Mouse (Mus musculus): ENCODE measurements around the gene Celsr3. TPM values are rescaled to one million over a fixed set of nuclear protein-coding genes. Genes with fewer than 3 reads are reported as not detected.

Celsr3 gene
- total RNA-seq, 1 experiment from 2014 or later, result 2.1 TPM

DNA sequence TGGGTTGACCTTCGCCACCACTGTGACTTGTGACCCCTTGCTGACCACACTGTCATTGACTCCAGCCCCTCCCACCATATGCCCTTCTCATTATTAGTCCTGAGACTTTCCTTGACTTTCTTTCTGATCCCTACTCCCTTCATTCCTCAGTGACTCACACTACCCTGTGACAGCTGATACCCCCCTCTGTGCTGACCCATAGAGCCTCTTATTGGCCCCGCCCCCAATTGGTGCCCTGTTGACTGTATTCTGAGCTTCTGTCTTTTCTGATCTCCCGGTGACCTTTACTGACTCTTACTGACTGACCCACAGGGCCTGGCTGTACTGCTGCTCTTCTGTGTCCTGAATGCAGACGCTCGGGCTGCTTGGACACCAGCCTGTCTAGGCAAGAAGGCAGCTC lies 19.3 kb downstream of the Celsr3 start:
- ATAC-seq (ENCODE audit: extremely low read depth, insufficient number of reproducible peaks, low FRiP score, poor library complexity, severe bottlenecking), result no peak

DNA sequence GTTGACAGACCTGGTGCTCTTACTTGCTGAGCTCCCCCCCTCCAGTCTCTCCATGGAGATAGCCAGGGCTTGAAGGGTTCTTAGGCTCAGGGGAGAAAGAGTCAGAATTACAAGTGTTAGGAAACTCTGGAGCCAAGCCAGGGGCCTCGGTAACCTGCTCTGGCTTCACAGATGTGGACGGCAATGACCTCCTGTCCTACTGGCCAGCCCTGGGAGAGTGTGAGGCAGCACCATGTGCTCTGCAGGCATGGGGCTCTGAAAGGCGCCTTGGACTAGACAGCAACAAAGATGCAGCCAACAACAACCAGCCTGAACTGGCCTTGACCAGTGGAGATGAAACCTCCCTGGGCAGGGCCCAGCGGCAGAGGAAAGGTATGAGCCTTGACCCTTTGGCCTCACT lies 21.3 kb downstream of the Celsr3 start:
- ATAC-seq (ENCODE audit: extremely low read depth, insufficient number of reproducible peaks, low FRiP score, poor library complexity, severe bottlenecking), result no peak

DNA sequence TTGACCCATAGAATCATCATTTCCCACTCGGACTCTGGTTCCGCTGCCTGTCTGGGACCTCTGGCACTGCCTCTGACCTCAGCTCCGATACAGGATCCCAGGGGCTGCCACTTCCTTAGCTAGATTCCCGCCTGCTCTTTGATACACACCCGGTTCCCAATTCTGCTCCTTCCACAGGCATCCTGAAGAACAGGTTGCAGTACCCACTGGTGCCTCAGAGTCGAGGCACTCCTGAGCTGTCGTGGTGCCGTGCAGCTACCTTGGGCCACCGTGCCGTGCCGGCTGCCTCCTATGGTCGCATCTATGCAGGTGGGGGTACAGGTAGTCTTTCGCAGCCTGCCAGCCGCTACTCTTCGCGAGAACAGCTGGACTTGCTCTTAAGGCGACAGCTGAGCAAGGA lies 22.3 kb downstream of the Celsr3 start:
- ATAC-seq (ENCODE audit: extremely low read depth, insufficient number of reproducible peaks, low FRiP score, poor library complexity, severe bottlenecking), result no peak

DNA sequence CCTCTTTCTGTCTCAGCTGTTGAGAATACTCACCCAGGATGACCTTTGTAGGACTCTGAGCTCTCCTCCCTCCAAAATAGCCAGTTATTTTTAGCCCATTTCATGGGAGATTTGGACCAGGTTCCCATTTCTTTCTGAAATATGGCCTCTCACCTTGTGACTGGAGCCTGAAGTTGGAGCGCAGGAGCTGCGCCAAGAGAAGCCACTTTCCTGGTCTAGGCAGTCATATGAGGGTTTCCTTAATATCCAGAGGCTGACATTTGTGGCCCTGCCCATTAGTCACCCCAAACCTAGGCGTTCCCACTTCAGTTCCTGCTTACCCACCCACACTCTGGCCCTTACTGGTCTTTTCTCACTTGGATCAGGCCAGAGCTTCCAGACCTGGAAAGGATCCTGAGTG lies 26.9 kb downstream of the Celsr3 start, which contains the start of gene Slc26a6:
Gene Slc26a6, plus strand, starts transcription at position 308 of the 400 bp plus-strand sequence.
- ATAC-seq (ENCODE audit: extremely low read depth, insufficient number of reproducible peaks, low FRiP score, poor library complexity, severe bottlenecking), result no peak

DNA sequence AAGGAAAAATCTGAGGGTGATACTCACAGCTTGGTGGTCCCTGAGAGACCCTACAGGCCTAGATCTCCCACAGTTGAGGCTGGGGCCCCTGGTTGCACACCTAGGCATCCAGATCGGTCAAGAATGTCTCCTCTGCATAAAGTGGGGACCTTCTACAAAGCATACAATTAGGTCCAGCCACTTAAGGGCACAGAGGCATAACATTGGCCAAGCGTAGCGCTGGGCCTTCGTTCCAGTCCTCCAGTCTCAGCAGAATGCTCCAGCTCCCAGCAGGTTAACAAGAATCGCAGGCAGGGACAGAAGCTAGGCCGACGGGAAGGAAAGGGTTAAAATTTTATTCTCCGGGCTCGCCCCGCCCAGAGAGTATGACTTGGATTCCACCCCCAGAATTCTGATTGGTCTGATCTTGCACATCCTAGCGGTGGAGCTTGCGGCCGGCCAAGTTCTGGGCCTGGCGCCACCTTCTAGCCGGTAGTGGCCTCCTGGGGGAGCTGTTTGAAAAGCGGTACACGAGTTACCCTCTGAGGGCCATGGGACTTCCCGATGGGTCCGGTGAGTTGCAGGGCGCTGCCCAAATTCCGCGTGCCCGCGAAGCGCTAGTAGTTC lies 27.6 kb downstream of the Celsr3 start:
- peak; percentile 84 for ATAC-seq (ENCODE audit: extremely low read depth, insufficient number of reproducible peaks, low FRiP score, poor library complexity, severe bottlenecking)

DNA sequence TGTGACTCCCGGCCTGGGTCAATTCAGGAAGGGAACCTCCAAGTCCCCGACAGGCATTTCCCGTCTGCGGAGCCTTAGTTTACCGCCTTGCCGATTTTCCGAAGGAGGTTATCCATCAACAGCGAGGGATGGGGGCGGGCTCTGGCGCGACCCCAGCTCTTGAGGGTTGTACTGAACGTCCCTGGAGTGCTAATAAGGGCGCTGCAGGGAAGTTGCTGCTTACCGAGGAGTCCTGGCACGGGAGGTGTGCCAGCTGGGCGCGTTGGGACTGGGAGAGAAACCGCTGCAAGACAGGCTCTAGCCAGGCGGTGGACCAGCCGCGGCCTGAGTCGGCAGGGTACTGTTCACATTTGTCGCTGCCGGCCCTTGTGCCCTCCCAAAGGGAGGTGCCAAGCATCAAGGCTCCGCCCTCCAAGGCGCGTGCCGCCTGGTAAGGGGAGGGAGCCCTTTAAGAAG lies 28.1 kb downstream of the Celsr3 start:
- peak; percentile 66 for ATAC-seq (ENCODE audit: extremely low read depth, insufficient number of reproducible peaks, low FRiP score, poor library complexity, severe bottlenecking)

DNA sequence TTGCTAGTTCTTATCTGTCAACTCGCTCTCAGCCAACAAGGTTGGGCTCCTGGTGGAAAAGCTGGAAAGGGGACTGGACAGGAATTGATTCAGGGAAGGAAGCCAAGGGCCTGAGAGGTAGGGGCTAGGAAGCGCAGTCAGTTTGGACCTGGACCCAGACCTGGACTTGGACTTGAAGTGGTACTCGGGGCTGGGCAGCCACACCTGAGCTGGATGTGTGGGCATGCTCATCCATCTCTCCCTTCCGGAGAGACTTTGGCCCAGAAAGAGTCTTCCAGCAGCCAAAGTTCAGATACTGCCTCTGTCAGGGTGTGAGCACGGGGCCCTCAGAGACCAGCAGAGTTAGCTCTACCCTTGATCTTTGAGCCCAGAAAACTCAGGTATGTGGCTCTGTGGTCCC lies 29.2 kb downstream of the Celsr3 start:
- no peak for ATAC-seq (ENCODE audit: extremely low read depth, insufficient number of reproducible peaks, low FRiP score, poor library complexity, severe bottlenecking)

DNA sequence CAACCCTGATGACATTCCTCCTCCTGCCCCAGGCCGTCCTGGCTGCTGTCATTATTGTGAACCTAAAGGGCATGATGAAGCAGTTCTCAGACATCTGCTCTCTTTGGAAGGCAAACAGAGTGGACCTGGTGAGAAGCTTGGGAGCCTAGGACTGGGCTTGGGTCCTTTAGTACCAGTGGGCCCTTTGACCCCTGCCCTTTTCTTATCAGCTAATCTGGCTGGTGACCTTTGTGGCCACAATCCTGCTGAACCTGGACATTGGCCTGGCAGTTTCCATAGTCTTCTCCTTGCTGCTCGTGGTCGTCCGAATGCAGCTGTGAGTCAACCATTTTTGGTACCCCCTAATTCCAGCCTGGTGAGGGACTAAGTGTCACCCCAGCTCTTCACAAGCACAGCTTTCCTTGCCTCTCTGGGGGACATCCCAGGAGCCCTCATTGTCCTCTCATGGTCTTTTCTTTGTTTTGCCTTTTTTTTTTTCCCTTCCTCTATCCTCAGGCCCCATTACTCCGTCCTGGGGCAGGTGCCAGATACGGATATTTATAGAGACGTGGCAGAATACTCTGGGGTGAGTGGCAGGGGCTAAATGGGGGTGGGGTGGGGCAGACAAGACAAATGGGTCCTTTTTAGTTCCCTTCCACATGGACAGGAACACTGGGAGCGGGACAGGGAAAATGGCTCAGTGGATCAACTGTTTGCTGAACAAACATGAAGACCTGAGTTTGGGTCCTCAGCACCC lies 32.8 kb downstream of the Celsr3 start:
- no peak for ATAC-seq (ENCODE audit: extremely low read depth, insufficient number of reproducible peaks, low FRiP score, poor library complexity, severe bottlenecking)

Other genes starting within 250 kb of the Celsr3 start
- gene Wdr6, start 247.6 kb upstream of the Celsr3 start, total RNA-seq (2017), result 12.8 and 15.6 TPM in 2 replicates
- 0.58 and 0.61 TPM in 2 replicates for gene P4htm, start 228.7 kb upstream of the Celsr3 start, total RNA-seq (2017)
- gene Arih2, start 176.9 kb upstream of the Celsr3 start, total RNA-seq (2017), result 135 and 143 TPM in 2 replicates
- 39.0 and 43.9 TPM in 2 replicates for gene Slc25a20, start 164.2 kb upstream of the Celsr3 start, total RNA-seq (2017)
- gene Prkar2a, start 137.0 kb upstream of the Celsr3 start, total RNA-seq (2017), result 5.0 and 8.2 TPM in 2 replicates
- gene Ip6k2, start 42.5 kb upstream of the Celsr3 start, total RNA-seq (2017), result 70.6 and 87.9 TPM in 2 replicates
- gene Nckipsd, start 18.0 kb upstream of the Celsr3 start, total RNA-seq (2017), result 9.7 and 11.3 TPM in 2 replicates
- gene Slc26a6, start 27.0 kb downstream of the Celsr3 start, total RNA-seq (2017), result 2.4 and 8.5 TPM in 2 replicates
- not detected in 2 replicates for gene Tmem89, start 88.3 kb downstream of the Celsr3 start, total RNA-seq (2017)
- 82.3 and 109 TPM in 2 replicates for gene Uqcrc1, start 110.3 kb downstream of the Celsr3 start, total RNA-seq (2017)
- gene Col7a1, start 127.3 kb downstream of the Celsr3 start, total RNA-seq (2017), result 2.0 and 2.3 TPM in 2 replicates
- 0.49 TPM in 1 of 2 replicates, not detected in the other for gene Ucn2, start 159.7 kb downstream of the Celsr3 start, total RNA-seq (2017)
- 147 and 153 TPM in 2 replicates for gene Pfkfb4, start 165.5 kb downstream of the Celsr3 start, total RNA-seq (2017)
- gene Shisa5, start 212.2 kb downstream of the Celsr3 start, total RNA-seq (2017), result 1,927 and 2,078 TPM in 2 replicates
- gene Trex1, start 233.4 kb downstream of the Celsr3 start, total RNA-seq (2017), result 28.9 and 29.1 TPM in 2 replicates
- 15.9 and 22.6 TPM in 2 replicates for gene Atrip, start 247.8 kb downstream of the Celsr3 start, total RNA-seq (2017)